Mouse (Mus musculus) frontal cortex, postnatal 10 days (tissue): Measurements from ENCODE around the gene Cxadr.
"Not testable (repeated sequence)": the region's sequence is repeated elsewhere in the genome, so short reads cannot be mapped to it uniquely, and the experiment has no call there.

ENCODE experiments used
- DNase-seq, 2 experiments: peaks; one replicate each; pipeline ENCODE4 v3.0.0; 2022; ENCODE audit warnings: low spot score in 2 of 2, mixed read lengths in 1 of 2

Gene Cxadr

DNA sequence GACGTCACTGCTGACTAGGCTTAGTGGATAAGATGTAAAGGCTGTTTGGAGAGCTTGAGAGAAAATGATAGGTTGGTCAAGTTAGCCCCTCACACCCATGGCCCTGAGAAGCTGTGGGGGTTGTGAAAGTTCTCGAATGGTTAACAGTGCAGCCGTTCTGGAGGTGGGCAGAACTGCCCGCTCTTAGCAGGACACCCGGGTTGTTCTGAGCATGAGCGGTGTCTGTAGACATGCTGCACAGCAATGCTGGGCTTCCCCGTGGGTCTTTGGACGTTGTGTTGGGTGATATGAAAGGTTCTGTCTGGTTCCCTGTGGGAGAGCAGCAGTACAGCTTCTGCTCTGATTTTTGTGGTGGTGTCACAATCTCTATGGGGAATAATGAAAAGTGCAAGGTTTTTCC lies 5.3 kb downstream of the Cxadr start:
- DNase-seq, result no peak

DNA sequence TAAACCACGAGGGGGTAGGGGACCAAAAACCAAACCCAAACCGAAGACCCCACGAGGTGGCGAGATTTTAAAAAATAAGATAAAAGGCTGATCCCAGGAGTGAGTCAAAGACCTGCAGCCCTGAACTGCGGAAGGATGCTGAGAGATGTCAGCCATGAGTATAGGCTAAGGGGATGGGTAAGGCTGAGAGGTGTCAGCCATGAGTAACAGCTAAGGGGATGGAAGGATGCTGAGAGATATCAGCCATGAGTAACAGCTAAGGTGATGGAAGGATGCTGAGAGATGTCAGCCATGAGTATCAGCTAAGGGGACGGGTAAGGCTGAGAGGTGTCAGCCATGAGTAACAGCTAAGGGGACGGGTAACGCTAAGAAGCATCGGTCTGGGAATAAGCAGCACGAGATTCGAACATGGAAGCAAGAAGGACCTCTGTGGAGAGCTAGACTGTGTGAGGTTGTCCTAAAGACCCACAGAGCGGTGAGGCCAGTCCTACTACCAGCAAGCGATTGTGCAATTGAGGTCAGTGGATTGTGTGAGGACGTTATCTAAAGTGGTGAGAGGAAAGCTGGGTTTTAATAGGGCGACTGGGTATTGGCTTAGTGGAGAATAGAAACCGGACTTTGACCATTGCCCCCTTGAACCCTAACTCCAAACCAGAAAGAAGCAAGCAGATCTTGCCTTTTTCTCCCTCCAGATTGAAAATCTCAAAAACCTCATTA lies 6.3 kb downstream of the Cxadr start:
- no peak for DNase-seq

DNA sequence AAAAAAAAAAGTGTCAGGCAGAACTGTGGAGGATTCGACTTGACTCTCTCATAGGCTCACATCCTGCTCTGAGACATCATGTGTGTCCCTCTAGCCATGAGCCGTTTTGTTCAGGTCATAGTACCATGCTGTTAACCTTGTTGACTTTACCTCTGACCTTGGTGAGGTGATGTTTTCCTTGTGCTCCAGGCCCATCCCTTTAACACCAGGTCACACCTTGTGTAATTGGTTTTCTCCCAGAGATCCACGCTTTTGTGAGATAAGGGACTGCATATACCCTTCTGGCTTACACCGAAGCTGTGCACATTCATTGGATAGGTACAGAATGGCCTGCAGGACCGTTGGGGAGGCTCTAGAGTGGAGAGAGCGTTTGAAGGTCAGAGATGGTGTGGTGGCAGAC lies 8.0 kb downstream of the Cxadr start:
- no peak for DNase-seq

DNA sequence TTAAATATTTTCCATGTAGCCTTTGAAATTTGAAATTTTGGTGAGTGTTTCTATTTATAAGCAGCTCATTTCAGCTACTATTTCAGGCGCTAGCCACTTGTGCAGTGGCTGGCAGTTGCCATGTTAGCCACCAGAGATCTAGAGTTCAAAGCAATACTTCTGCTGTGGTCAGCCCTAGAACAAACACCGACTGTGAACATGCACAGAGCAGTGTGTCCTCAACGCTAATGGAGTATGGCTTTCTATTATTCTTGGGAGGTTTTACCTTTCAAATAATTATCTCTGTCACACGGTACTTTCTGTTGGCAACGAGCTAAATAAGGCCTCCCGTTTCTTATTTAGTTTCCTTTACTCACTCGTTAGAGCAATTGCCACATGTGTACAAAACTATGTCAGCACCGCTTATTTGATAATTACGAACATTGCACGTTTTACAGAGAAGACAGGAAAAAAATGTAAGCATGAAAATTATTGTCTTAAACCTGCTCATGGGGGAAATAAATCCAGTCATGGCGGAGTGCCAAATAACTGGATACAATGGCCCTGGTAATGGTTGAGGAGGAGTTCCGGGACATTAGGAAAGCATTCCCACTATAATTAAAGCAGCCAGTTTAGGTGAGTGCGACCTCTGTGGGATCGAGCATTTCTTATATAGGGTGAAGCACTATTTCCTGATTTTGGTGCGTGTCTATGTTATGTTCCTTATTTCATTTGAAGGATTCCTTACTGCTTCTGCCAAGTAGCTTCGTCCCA lies 12.0 kb downstream of the Cxadr start:
- DNase-seq, result no peak

DNA sequence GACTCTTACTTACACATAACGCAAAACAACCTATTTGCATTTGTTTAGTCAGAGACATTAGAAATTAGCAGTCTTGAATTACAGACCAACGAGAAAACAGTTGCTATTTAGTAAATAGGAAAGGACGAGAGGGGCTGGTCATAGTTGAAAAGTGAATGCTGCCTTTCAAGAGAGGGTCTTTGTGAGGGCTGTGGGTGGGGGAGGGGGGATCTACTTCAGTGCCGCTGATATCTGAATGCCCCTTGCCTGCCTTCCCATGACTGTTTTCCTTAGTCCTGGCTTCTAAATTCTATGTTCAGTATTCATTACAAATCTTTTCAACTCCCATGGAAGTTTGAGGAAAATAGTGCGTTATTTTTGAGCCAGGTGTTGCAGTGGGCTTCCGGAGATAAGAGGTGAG lies 12.7 kb downstream of the Cxadr start:
- no peak for DNase-seq

DNA sequence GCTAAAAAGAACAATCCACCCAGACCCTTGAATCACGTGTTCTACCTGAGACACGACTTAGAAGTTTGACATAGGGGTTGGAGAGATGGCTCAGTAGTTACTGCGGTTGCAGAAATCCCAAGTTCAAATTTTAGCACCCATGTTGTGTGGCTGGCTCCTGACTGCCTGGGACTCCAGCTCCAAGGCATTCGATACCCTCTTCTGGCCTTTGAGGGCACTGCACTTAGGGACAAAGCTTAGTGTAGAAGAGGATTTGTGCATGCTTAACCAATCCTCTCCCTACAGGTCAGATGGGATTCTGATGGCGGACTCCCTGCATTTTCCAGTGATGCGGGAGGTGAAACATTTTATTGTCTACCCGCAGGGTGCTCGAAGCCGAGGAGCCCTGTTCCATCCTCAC lies 15.6 kb downstream of the Cxadr start:
- DNase-seq, result peak in 1 of 2 experiments; percentile 56

DNA sequence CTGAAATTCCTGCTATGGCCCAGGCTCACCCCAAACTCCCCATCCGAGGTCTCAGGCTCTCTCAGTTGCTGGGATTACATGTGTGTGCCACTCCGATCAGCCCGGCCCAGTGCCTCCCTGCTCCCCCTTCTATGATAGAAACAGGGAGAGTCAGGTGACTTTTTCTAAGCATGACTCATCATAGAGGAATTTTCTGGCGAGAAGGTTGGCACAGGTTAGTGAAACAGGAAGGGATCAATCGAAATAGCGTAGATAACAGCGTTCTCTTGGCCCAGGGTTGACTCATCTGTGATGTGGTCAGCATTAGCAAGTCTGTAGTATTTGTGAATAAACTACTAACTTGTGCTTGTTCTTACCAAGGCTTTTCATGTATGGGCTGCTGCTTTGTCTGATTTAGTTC lies 16.7 kb downstream of the Cxadr start:
- DNase-seq, result no peak

DNA sequence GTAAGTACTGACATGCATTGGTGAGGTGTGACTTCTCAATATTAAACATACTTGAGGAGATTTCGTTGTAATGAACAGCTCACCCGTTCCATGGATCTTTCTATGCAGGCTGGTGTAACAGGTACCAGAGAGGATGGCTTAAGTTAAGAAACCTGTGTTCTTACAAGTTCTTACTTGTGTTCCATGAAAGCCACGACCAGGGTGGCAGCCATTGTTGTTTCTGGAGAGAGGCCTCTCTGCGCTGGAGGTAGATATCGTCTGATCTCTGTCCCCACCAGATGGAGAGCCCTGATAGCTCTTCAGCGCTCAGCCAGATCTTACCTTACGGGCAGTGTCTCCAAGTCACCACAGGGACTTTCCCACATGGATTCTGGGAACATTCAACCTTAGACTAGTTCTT lies 18.4 kb downstream of the Cxadr start:
- DNase-seq, result no peak

DNA sequence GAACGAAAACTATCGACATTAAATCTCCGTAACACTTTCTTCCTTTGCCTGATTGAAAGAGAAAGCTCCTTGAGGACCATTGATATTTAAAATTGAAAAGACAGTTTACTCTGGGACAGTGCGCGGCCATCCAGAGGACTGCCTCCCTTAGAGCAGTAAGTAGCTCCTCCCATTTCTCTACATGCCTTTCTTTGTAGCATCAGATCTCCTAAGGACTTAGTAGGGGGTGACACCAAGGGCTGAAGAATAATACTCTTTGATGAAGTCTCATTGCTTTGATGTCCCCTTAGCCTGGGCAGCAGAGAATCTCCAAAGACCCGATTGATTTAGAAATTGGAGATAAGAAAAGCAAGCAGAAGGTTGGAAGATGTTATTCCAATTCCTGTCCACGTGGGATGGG lies 20.3 kb downstream of the Cxadr start:
- DNase-seq, result no peak

DNA sequence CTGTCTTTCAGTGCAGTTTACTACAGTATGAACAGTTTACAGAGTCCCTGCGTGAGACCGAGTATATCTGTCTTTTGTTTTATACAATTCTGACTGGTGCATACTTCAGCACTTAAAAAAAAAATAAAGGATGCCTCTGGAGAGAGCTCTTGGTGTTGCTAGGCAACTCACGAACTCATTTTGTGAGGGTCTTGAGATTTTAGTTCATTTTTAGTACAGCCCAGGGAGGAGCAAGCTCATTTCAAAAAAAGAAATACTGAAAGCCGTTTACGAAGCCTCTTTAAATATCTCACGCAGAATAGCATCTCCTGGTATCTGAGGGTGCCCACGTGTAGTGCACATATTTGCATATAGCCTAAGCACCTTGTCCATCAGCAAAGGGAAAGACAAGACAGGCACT lies 20.9 kb downstream of the Cxadr start:
- peak in 1 of 2 experiments; percentile 41 for DNase-seq

DNA sequence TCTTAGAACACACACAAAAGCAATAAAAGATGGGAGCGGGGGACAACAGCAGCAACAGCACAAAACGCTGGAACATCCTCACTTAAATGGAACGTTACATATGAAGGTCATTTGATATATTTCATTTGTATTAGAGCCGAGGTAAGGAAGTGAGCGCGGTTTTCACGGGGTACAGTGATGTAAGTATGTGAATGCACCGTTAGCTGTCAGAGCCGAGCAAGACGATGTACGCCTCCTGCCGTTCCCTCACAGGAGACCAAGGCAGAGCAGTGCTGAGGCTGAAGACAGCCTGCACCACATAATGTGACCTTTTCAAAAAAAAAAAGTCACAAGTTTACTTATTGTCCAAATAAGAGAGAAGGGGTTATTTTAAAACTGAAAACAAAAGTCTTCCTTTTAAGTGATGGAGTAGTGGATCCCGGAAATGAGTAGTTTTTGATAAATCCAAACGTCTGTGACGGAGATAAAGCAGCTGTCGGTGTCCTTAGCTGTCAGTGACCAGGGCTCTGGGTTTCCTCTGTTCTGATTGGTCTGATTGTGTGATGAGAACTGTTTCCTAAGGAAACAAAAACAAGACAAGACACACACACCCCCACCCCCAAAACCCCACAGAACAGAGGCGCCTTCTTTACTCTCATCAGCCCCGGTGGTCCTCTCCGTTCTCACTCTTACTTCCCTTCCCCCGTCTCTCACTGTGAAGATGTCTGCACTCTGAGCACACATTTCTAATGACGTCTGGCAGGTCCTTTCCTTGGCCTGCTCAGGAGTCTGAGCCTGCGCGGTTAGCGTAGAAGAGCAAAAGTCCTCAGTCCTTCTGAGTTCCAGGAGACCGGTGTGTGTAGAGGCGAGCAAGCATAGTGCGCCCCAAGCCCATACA lies 24.9 kb downstream of the Cxadr start:
- no peak for DNase-seq

DNA sequence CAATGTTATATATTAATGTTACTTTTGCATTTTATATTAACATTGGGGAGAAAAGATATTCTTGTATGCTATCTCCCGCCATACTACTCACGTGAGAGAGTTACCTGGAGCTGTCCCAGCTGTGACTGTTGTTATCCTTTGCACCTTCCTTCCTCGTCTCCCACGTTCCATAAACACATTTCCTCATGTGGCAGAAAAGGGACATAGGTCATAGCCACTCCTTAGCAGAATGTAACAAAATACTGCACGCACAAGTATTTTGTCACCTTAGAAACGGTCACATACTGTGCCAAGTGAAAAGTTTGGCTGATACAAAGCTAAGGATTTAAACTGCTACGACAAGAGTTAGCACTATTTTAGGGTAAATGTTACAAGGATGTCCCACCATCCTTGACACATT lies 26.3 kb downstream of the Cxadr start:
- DNase-seq, result no peak

DNA sequence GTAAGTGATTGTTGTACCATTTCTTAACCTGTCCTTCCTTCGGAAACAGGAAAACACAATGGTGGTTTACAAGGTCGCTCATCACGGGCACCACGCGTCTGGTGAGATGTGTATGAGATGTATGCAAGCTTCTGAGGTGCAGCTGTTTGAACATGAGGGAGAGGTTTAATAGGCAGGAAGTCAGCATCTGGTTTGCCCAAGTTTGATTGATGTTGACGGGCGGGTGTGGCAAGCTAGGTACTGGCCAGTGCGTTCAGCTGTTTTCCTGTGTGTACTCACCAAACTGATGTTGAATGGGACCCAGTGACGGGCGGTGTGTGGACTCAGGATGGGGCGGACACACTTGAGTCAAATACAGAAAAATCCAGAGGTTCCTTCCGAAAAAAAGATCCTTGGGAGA lies 26.7 kb downstream of the Cxadr start:
- DNase-seq, result no peak

DNA sequence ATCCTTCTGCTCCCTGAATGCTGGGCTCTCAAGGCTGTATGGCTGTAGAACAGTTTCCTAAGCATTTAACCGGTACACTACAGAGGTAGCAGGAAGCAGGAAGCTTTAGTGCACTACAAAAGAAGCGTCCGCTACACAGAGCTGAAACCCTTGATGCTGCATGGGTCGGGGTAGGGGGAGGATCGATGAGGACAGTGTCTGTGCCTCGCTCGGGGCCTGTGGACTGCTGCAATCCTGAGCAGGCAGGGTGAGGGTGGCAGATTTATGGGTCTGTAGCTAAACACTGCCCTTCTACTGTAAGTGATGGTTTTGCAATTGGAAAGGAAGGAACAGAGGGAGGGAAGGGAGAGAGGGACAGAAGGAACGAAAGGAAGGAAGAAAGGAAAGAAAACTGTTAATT lies 35.9 kb downstream of the Cxadr start:
- no peak for DNase-seq

DNA sequence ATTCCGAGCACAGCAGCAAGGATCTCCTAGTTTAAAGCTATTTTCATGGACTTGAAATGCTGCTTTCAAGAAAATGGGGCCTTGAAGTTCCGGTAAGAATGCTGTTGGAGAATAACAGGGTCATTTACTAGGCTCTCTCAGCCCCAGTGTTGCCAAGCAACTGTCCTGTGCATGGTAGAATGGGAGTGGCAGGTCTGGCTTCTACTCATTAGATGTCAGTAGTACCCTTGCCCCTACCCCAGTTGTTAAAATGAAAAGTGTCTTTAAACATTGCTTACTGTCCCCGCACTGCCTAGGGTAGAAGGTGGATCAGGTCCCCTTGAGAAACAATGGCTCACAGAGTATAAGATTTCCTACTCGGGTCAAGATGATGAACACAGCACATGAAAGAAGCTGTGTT lies 40.1 kb downstream of the Cxadr start:
- no peak for DNase-seq

DNA sequence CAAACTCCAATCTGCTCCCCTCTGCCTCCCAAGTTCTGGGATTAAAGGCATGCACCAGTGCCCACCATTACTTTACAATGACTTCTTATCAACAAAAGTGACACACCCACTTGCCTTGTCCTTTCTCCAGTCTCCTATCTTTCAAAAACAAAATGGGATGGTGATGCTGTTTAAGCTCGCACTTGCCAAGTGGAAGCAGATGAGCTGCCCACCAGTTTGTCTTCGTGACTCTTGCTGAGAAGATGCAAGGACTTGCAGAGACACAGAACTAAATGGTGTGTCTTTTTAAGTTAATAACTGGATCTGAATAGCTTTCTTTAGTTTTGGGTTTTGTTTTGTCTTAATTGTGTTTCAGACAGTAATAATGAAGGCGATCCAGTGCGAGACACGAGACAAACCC lies 41.5 kb downstream of the Cxadr start:
- DNase-seq, result no peak

DNA sequence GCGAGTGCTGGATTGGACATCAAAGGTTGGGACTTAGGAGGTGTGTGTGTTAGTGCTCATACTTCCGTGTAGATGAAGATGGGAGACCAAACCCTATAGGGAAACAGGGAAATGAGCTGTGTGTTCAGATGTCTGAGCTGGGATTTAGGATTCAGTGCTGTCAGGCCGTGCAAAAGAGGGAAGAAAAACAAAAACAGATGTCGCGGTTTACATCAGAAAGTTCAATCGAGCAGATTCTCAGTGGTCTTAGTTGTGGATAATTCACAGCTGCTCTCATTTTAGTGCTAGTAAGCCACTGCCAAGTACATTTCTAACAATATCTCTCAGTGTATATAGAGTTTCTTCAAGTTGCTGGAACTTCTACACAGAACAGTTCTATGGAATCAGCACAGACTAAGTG lies 42.5 kb downstream of the Cxadr start:
- no peak for DNase-seq

DNA sequence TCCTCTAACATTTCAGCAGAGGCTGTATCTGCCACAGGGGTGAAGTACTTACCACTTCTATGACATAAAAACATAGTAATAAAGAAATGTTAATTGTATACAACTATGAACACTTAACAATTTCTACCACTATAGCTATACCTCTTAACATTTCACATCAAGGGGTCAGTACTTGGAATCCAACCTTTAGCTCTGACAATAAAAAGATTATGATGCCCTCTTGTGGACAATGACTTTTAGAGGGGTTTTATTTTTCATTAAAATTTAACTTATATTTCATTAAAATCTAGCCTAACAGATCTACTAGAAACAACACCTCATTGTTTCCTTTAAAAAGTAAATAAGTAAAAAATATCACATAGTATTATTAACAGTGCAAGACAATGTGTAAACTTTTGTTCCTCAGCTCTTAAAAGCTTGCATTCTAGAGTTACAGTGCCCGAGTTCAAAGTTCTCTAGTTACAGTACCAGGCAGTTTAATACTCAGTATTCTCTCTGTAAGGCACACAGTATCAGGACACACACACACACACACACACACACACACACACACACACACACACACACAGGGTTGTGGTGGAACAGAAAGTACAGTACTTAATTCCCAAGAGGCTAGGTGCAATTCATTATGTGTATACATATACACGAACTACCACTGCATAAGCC lies 45.5 kb downstream of the Cxadr start:
- DNase-seq, result no peak

DNA sequence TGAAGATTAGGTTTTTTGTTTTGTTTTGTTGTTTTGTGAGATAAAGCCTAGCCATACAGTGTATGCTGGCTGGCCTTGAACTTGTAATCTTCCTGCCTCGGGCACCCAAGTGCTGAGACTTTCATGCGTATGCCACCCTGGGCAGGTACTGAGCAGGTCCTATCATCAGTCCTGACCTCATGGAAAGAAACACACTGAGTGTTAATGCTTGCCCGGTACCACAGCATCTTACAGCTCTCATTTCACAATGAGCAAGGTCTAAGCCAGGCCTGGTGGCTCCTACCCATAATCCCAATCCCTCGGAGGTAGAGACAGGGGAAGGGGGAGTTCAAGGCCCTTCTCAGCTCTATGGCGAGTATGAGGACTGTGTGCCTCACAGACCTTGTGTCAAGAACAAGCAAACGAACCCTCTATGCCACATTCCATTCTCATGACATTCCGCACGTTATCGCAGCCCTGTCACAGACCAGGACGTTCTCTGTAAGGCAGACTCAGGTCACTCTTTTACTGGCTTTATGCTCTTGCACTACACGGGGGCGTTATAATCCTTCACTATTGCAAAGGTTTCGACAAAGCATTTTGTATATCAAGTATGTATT lies 46.1 kb downstream of the Cxadr start:
- no peak for DNase-seq

DNA sequence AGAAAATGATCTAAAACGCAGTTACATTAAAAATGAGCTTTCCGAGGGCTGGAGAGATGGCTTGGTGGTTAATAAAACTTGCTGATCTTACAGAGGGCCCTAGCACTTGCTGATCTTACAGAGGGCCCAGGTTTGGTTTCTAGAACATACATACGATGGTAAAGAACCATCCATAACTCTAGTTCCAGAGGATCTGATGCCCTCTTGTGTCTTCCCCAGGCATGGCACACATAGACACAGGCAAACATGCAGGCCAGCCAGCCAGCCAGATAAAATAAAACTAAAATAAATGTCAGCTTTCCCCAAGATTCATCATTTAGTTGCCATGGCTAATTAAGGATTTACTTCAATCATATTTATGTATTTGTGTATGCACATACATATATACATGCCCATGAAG lies 56.5 kb downstream of the Cxadr start:
- DNase-seq, result no peak

DNA sequence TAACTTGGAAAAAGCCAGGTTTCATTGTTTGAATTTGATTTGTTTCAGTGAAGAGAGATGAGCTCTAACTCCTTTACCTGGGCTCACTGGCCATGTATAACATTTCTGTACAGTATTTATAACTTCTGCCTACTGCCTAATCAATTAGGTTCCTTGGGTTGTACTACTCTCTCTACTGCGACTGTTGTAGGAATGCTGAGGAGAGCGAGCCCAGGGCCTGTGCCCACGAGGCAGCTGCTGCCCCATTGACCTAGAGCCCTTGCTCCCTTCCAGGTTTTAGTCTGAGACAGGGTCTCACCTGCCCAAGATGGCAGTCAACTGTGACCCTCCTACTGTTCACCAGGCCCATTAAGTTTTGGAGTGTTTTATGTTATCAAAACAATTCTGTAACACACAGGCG lies 60.2 kb downstream of the Cxadr start:
- DNase-seq, result no peak

DNA sequence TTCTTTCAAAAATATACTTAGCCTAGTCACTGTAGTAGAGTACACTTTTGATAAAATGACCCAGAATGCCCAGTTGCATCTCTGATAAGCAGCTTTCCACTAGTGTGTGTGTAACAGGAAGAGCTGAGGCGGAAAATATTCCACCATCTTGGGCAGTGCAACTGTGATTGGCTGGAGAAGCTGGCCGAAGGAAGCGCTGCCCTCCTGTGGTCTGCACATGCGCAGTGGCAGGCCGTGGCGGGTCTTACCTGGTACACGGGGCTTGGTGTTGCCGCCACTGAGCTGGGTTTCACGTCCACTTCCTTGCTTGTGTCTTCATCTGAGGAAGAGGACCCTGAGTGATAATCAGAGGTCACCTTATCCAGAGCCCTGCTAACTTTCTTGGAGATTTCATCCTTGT lies 63.3 kb downstream of the Cxadr start:
- not testable (repeated sequence) for DNase-seq
